Mouse (Mus musculus) MEL (cell line): ENCODE results near the gene Serping1.

Experiments
- CHD2 ChIP-seq: IDR thresholded peaks from 2 replicates; pipeline ENCODE4 v1.6.1; 2011; ENCODE audit warnings: low read length, improper control_type of control experiment
- CTCF ChIP-seq, 3 experiments: IDR thresholded peaks in 2 of 3; conservative IDR thresholded peaks in 1 of 3; 2 replicates each; pipeline ENCODE4 v1.5.1; 2011 to 2012; ENCODE audit warnings: low read length in 3 of 3, low read depth in 2 of 3, mild to moderate bottlenecking in 2 of 3, improper control_type of control experiment in 1 of 3, inconsistent platforms in 1 of 3, mixed read lengths in 1 of 3, moderate library complexity in 1 of 3; ENCODE audit not compliant: control insufficient read depth in 1 of 3, insufficient read depth in 1 of 3, poor library complexity in 1 of 3, severe bottlenecking in 1 of 3
- E2F4 ChIP-seq: IDR thresholded peaks from 2 replicates; pipeline ENCODE4 v1.6.1; 2011; ENCODE audit warnings: low read depth, low read length, improper control_type of control experiment, borderline replicate concordance
- ELF1 ChIP-seq: IDR thresholded peaks from 2 replicates; pipeline ENCODE4 v1.6.1; 2014; ENCODE audit warnings: low read depth, mild to moderate bottlenecking, inconsistent platforms, low read length, improper control_type of control experiment, moderate library complexity
- KAT2A ChIP-seq: conservative IDR thresholded peaks from 2 replicates; pipeline ENCODE4 v1.6.1; 2012; ENCODE audit warnings: low read depth, low read length, improper control_type of control experiment, inconsistent platforms
- MAFK ChIP-seq: IDR thresholded peaks from 2 replicates; pipeline ENCODE4 v1.6.1; 2011; ENCODE audit warnings: low read depth, mild to moderate bottlenecking, low read length, improper control_type of control experiment, borderline replicate concordance
- MAX ChIP-seq: IDR thresholded peaks from 2 replicates; pipeline ENCODE4 v1.6.1; 2011; ENCODE audit warnings: low read length, improper control_type of control experiment
- NELFE ChIP-seq: IDR thresholded peaks from 2 replicates; pipeline ENCODE4 v1.6.1; 2011; ENCODE audit warnings: low read depth, low read length, improper control_type of control experiment
- USF2 ChIP-seq, 2 experiments: IDR thresholded peaks; 2 replicates each; pipeline ENCODE4 v1.6.1; 2011 to 2012; ENCODE audit warnings: improper control_type of control experiment in 2 of 2, low read length in 2 of 2, borderline replicate concordance in 1 of 2, inconsistent platforms in 1 of 2, low read depth in 1 of 2, mild to moderate bottlenecking in 1 of 2; ENCODE audit not compliant: insufficient read depth in 1 of 2
- ZC3H11A ChIP-seq: IDR thresholded peaks from 2 replicates; pipeline ENCODE4 v1.6.1; 2012; ENCODE audit warnings: low read depth, mild to moderate bottlenecking, inconsistent platforms, low read length, improper control_type of control experiment
- ZNF384 ChIP-seq: IDR thresholded peaks from 2 replicates; pipeline ENCODE4 v1.6.1; 2012; ENCODE audit warnings: low read depth, mild to moderate bottlenecking, inconsistent platforms, low read length, improper control_type of control experiment

DNA sequence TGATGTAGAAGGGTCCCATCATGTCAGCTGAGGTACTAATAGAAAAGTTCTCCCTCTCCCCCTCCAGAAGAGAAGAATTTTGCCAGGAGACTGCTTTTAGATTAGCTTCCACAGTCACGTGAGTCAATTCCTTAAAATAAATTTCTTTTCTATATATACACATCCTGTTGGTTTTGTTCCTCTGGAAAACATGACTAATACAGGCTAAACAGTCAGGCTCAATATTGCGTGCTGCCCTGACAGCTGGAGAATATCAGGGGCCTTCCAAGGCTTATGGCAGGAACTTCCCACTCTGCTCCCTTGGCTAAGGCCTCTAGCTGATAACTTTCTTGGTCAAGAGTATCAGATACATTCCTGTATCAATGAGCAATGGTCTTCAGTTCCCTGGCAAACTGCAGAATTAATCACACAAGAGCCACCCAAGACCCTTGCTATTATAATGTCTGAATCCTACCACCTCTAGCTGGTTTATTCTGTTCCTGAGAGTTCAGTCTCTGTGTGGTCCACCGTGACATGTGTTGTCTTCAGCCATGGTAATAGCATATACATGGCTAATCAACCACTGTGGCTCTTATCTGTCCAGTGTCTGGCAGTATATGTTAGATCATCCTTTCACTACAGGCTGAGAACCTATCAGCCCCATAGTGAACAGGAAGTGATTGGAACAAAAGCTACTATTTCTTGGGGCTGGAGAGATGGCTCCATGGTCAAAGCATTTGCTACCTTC, 8.8 kb upstream of the Serping1 start:
- no peak for TF ChIP-seq CHD2
- TF ChIP-seq ZNF384: no peak
- TF ChIP-seq CTCF (IDR thresholded peaks at IDR 0.05 in 2 of 3, conservative IDR thresholded peaks at IDR 0.05 in 1 of 3; ENCODE audit: control insufficient read depth in 1 of 3, insufficient read depth in 1 of 3, low read depth in 2 of 3, low read length in 3 of 3, poor library complexity in 1 of 3, severe bottlenecking in 1 of 3): no peak
- TF ChIP-seq ZC3H11A: no peak
- no peak for TF ChIP-seq USF2 (IDR thresholded peaks at IDR 0.05; ENCODE audit: borderline replicate concordance in 1 of 2, insufficient read depth in 1 of 2, low read depth in 1 of 2, low read length in 2 of 2)
- no peak for TF ChIP-seq ELF1
- no peak for TF ChIP-seq E2F4
- no peak for TF ChIP-seq KAT2A
- TF ChIP-seq MAFK: no peak
- TF ChIP-seq MAX: no peak
- TF ChIP-seq NELFE: no peak
